Mouse (Mus musculus): ENCODE measurements around the gene Zfp426. TPM values are rescaled to one million over a fixed set of nuclear protein-coding genes. Genes with fewer than 3 reads are reported as not detected.

Gene Zfp426
- polyA plus RNA-seq, 1 experiment: 16.0 TPM

DNA sequence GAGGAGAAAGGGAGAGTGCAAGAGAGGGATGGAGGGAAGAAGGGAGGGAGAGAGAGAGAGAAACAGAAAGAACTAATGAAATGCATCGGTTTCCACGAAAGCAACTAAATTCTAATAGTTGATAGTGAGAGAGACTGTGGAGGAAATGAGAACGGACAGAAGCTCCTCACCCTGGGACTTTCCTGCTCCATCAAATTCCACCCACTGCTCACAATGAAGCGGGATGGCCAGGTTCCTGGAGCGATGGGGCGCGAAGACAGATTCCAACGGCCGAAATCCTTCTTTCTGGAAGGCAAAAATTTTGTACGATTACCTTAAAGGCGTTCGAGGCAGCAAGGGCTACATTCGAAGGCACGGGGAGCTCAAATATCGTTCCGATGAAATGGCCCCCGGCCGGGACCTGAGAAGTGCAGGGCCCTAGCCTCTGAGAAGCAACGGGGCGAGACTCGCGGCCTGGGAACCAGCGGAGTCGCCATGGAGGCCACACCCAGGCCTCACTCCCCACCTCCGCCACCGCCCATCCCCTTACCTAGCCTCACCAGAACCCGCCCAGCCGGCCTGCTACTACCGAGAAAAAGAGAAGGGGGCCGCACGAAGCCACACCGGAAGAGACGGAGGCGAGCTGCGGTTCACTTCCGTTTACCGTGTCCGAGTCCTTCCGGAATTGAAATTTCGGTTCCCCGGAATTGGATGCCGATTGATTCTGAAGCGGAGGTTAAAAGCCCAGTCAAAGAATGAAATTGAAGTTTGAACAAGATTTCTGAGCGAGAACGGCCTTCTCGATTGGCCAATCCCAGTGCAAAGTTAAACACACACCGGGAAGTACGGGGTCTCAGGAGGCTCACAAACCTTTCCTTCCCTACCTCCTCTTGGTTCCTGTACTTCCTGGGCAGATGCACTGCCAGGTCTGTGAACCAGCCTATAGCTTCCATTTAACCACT, 32.9 kb downstream of the Zfp426 start, which contains the start of gene Zfp26:
Gene Zfp26 (minus strand): TSS at position 786 of the 941 bp plus-strand sequence.
- peak; percentile 68 for DNase-seq (ENCODE audit: low spot score)

GRCm38 (mm10) chr9:20453647-20454046, 38.9 kb downstream of the Zfp426 start:
- no peak for DNase-seq (ENCODE audit: low spot score)

DNA sequence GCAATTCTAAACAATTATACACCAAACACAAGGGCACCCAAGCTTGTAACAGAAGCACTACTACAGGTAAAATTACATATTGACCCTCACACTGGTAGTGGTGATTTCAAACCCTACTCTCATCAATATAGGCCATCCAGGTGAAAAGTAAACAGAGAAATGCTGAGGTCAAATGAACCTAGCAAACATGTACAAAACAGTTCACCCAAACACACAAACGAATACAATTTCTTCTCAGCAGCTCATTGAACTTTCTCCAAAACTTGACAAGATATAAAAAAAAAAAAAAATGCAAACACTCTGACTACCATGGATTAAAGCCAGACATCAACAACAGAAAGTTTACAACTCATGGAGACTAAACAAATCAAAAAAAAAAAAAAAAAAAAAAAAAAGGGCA, 41.1 kb downstream of the Zfp426 start:
- no peak for DNase-seq (ENCODE audit: low spot score)

- no peak for DNase-seq (ENCODE audit: low spot score)
Observed at GRCm38 (mm10) chr9:20443183-20443783, 49.3 kb downstream of the Zfp426 start.

DNA sequence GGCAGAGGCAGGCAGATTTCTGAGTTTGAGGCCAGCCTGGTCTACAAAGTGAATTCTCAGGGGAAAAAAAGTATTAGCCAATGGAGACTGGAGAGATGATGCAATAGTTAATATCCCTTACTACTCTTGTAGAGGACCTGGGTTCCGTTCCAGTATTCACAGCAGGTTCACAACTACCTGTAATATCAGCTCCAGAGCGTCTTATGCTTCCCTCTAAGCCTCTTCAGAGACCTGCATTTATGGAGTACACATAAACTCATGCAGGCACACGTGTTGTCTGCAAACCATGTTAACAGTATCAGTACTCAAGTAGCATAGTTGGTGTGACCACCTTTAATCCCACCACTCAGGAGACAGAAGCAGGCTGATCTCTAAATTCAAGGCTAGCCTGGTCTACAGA, 62.5 kb downstream of the Zfp426 start:
- DNase-seq (ENCODE audit: low spot score): no peak

Other genes with a start within 250 kb of the Zfp426 start
- gene Olfr39, start 210.4 kb downstream of the Zfp426 start, polyA plus RNA-seq (2012; rRNA removed): not detected in 2 replicates
- not detected in 2 replicates for gene Olfr873, start 194.2 kb downstream of the Zfp426 start, polyA plus RNA-seq (2012; rRNA removed)
- not detected in 2 replicates for gene Olfr18, start 156.7 kb downstream of the Zfp426 start, polyA plus RNA-seq (2012; rRNA removed)
- gene Zfp560, start 107.6 kb downstream of the Zfp426 start, polyA plus RNA-seq (2012; rRNA removed): 22.6 and 26.5 TPM in 2 replicates
- gene Zfp26, start 32.6 kb downstream of the Zfp426 start, polyA plus RNA-seq (2012; rRNA removed): 6.8 and 7.5 TPM in 2 replicates
- 37.7 and 39.1 TPM in 2 replicates for gene Zfp266, start 28.7 kb upstream of the Zfp426 start, polyA plus RNA-seq (2012; rRNA removed)
- 6.9 TPM in 2 replicates for gene Zfp846, start 88.5 kb upstream of the Zfp426 start, polyA plus RNA-seq (2012; rRNA removed)
- 477 and 551 TPM in 2 replicates for gene Ubl5, start 150.1 kb upstream of the Zfp426 start, polyA plus RNA-seq (2012; rRNA removed)
- 35.2 and 38.0 TPM in 2 replicates for gene Fbxl12, start 152.0 kb upstream of the Zfp426 start, polyA plus RNA-seq (2012; rRNA removed)
- gene Pin1, start 159.3 kb upstream of the Zfp426 start, polyA plus RNA-seq (2012; rRNA removed): 16.3 and 18.9 TPM in 2 replicates